Mouse (Mus musculus) neural tube, embryonic 14.5 days (tissue): ENCODE data around the gene Rinl. TPM values are rescaled to one million over a fixed set of nuclear protein-coding genes. Genes with fewer than 3 reads are reported as not detected.

Experiments
- ATAC-seq: fragments of 200-750 bp; cut with Nextera tagmentation; 2 replicates; pipeline ENCODE4 v1.8.0; 2017; ENCODE audit warnings: low read depth, mild to moderate bottlenecking, moderate TSS enrichment, moderate library complexity
- H3K27ac ChIP-seq: fragments of 300-500 bp; sonication (generic); 2 replicates; pipeline ENCODE4 v1.5.1; 2014; ENCODE audit warnings: low read depth, mild to moderate bottlenecking, control low read depth, low read length, moderate library complexity, mixed read lengths
- H3K27me3 ChIP-seq: fragments of 300-500 bp; sonication (generic); 2 replicates; pipeline ENCODE4 v1.6.1; 2014; ENCODE audit warnings: low read length; ENCODE audit not compliant: control insufficient read depth, insufficient read depth
- H3K36me3 ChIP-seq: fragments of 300-500 bp; sonication (generic); 2 replicates; pipeline ENCODE4 v1.6.1; 2014; ENCODE audit warnings: low read length, mixed read lengths; ENCODE audit not compliant: control insufficient read depth, insufficient read depth
- H3K4me1 ChIP-seq: fragments of 300-500 bp; sonication (generic); 2 replicates; pipeline ENCODE4 v1.6.1; 2014; ENCODE audit warnings: low read length; ENCODE audit not compliant: control insufficient read depth, insufficient read depth
- H3K4me2 ChIP-seq: fragments of 300-500 bp; sonication (generic); 2 replicates; pipeline ENCODE4 v1.6.1; 2014; ENCODE audit warnings: mild to moderate bottlenecking, low read depth, low read length, control low read depth
- H3K4me3 ChIP-seq: fragments of 300-500 bp; sonication (generic); 2 replicates; pipeline ENCODE4 v1.5.1; 2014; ENCODE audit warnings: low read depth, low read length, control low read depth, mixed read lengths
- H3K9ac ChIP-seq: fragments of 300-500 bp; sonication (generic); replicated peaks from 2 replicates; pipeline ENCODE4 v1.6.1; 2014; ENCODE audit warnings: low read depth, mild to moderate bottlenecking, control low read depth, low read length, mixed read lengths
- H3K9me3 ChIP-seq: fragments of 300-500 bp; sonication (generic); 2 replicates; pipeline ENCODE4 v1.6.1; 2016; ENCODE audit warnings: low read length; ENCODE audit not compliant: control insufficient read depth
- WGBS: fragments of 180-500 bp; shearing (Covaris S2); extraction: QIAGEN DNeasy Blood & Tissue Kit; methylation state at CpG from one replicate; pipeline ENCODE4 v1.1.7; 2014; 5-methylcytosine and 5-hydroxymethylcytosine counted together
- polyA plus RNA-seq: library from polyadenylated mRNA; unstranded; fragments of >200 nt; fragmentation: Nextera tagmentation; extraction: Ambion mirVana; gene quantifications from 2 replicates; pipeline ENCODE4 v1.2.1, GENCODE M21; 2014

Gene Rinl
- polyA plus RNA-seq, 1 experiment from 2014 or later = 1.6 TPM

DNA sequence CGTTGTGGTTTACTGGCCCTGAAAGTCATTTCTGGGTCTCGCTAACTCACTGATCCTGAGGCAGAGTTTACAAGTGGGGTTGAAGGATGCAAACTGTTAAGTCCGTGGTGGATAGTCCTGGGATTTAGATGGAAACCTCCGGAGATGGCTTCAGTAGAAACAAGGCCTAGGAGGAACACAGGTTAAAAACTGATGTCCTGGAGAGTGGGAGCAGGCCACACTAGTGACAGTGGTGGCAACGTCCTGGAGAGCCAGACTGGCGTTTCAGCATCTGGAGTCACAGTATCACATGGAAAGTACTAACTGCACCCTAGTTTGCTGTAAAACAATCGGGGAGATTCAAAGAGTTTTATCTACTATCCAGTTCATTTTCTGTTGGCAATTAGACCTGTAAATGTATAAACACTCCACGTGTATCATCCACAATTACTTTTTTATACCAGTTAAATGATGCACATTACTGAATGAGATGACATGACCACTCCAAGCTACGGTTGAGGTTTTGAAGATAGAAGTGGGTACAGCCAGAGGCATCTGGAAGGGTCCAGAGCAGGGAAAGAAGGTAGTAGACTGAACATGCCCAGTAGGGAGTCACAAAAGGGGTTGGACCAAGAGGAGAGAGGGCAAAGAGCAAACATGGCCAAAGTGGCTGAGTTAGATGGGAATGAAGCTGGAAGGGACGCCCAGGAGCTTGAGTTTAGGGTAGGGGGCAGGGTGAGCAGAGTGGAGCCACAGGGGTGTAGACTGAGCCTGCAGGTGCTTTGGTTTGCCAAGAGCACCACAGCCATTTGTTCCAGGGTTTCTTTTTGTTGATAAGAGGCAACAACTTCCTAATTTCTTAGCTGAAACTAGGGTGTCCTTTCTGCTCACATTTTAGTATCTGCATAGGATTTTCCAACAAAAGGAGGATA lies 34.5 kb downstream of the Rinl start:
- ATAC-seq = no peak
- H3K27ac ChIP-seq = no peak overlapping the region
- H3K9ac ChIP-seq = no peak overlapping the region
- no peaks in the 10 kb centered on the region for H3K9me3 ChIP-seq
- 62% methylated on average over 10 of the region's 10 CpGs for WGBS
- H3K27me3 ChIP-seq = no peaks in the 10 kb centered on the region
- H3K4me1 ChIP-seq = peaks cover 13% of the 10 kb centered on the region; the same call in 1 of the 2 replicates
- H3K4me2 ChIP-seq = no peak overlapping the region
- H3K4me3 ChIP-seq = no peak overlapping the region
- H3K36me3 ChIP-seq = peaks cover 42% of the 10 kb centered on the region

DNA sequence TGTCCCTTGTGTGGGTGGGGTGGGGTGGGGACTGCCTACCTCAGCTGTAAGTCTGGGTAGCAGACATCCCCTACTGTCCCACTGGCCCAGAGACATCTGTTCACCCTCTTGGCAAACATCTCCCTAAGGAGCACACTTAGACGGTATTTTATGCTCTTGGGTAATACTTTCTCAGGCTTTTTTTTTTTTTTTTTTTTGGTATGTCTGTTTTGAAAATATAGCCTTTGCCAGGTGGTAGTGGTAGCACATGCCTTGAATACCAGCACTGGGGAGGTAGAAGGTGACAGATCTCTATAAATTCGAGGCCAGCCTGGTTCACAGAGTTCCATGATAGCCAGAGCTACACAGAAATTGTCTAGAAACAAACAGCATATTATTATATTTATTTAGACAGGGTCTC lies 35.2 kb downstream of the Rinl start:
- no peak overlapping the region for H3K9ac ChIP-seq
- H3K36me3 ChIP-seq = peaks cover 36% of the 10 kb centered on the region
- no peak overlapping the region for H3K4me3 ChIP-seq
- peaks cover 13% of the 10 kb centered on the region; the same call in 1 of the 2 replicates for H3K4me1 ChIP-seq
- no peak overlapping the region for H3K27ac ChIP-seq
- 44% methylated on average over 2 of the region's 2 CpGs for WGBS
- no peak for ATAC-seq
- H3K9me3 ChIP-seq = no peaks in the 10 kb centered on the region
- no peaks in the 10 kb centered on the region for H3K27me3 ChIP-seq
- no peak overlapping the region for H3K4me2 ChIP-seq

DNA sequence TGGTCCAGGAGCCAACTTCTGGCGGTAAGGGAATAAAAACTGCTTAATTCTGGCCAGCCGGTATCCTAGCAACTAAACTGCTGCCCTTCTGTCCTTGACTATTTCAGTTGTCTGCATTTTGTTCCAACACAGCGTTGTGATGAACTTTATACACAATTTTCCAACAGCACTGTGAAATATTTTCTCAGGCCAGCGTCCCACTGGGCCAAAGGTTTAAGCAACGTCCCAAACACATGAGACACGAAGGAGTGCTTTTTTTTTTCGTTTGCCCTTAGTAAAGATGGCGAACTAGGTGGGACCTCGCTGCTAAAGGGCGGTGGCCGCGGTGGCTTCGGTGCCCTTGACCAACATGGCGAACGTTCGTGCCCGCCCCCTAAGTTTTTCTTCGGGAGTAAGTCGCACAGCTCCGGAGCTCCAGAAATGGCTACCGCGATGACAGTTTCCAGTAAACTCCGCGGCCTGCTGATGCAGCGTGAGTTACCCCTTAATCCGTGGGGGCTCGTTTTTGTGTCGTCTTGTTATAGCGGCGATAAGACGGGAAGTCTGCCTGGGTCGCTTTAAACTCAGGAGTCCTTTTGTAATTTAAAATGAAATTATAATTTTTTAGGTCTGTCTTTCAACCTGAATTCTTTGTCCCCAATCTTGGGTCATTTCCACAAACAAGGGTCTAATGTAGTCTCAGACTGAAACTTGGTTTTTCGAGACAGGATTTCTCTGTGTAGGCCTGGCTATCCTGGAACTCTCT lies 36.3 kb downstream of the Rinl start, which contains the start of gene Ech1:
Gene Ech1 (plus strand): TSS at position 277 of the 745 bp plus-strand sequence.
- peaks cover 26% of the 10 kb centered on the region for H3K36me3 ChIP-seq
- peak; percentile 81 for ATAC-seq
- peak within 1 kb of the TSS; percentile 46 for H3K4me3 ChIP-seq
- H3K27ac ChIP-seq = peak within 1 kb of the TSS; percentile 74
- 3% methylated on average over 33 of the region's 33 CpGs for WGBS
- peak within 1 kb of the TSS; percentile 54 for H3K9ac ChIP-seq
- H3K27me3 ChIP-seq = no peaks in the 10 kb centered on the region
- peak within 1 kb of the TSS; percentile 66 for H3K4me2 ChIP-seq
- no peaks in the 10 kb centered on the region for H3K9me3 ChIP-seq
- peaks cover 13% of the 10 kb centered on the region; the same call in 1 of the 2 replicates for H3K4me1 ChIP-seq

DNA sequence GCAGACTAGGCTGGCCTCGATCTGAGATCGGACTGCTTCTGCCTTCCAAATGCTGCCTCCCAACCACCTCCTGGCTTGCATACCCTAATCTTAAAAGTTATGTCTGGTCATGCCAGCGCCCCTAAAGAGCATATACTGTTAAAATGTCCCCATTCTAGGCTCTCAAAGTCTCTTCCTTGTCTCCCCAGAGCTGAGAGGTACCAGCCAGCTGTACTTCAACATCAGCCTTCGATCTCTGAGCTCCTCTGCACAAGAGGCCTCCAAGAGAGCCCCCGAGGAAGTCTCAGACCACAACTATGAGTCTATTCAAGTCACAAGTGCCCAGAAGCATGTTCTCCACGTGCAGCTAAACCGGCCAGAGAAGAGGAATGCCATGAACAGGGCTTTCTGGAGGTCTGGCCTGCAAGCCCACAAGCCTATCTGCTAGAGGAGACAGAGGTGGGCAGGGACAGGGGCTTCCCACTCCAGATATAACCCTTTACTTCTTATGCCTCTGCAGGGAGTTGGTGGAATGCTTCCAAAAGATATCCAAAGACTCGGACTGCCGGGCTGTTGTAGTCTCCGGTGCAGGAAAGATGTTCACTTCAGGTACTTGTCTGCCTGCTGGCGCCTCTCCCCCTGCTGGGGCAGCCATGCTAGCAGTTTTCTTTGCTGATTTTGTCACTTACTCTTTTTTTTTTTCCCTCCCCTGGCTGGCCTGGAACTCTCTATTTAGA lies 37.1 kb downstream of the Rinl start:
- H3K27ac ChIP-seq = peak overlapping the region; percentile 74; the same call in 1 of the 2 replicates
- peak overlapping the region; percentile 66 for H3K4me2 ChIP-seq
- H3K4me3 ChIP-seq = peak overlapping the region; percentile 46
- H3K4me1 ChIP-seq = peaks cover 11% of the 10 kb centered on the region; the same call in 1 of the 2 replicates
- no peaks in the 10 kb centered on the region for H3K27me3 ChIP-seq
- H3K9ac ChIP-seq = peak overlapping the region; percentile 54
- no peaks in the 10 kb centered on the region for H3K9me3 ChIP-seq
- no peak for ATAC-seq
- 64% methylated on average over 11 of the region's 11 CpGs for WGBS
- peaks cover 18% of the 10 kb centered on the region for H3K36me3 ChIP-seq

DNA sequence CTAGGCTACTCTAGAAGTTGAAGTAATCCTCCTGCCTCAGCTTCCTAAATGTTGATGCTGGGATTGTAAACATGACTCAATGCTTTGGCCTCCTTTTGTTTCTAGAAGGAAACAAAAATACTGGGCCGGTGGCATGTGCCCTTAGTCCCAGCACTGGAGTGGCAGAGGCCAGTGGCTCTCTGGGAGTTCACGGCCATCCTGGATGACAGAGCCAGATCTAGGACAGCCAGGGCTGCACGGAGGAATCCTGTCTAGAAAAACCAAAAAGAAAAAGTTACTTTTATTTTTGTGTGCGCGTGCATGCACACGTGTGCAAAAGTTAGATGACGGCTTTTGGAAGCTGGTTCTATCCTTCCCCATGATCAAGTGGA lies 37.6 kb downstream of the Rinl start:
- peaks cover 13% of the 10 kb centered on the region for H3K36me3 ChIP-seq
- no peaks in the 10 kb centered on the region for H3K27me3 ChIP-seq
- ATAC-seq = no peak
- WGBS = 93% methylated on average over 7 of the region's 7 CpGs
- H3K27ac ChIP-seq = no peak overlapping the region
- no peak overlapping the region for H3K4me3 ChIP-seq
- 0 out of 2 replicates have a peak overlapping the region, but pooled peaks have one; percentile 66 for H3K4me2 ChIP-seq
- peaks cover 11% of the 10 kb centered on the region; the same call in 1 of the 2 replicates for H3K4me1 ChIP-seq
- H3K9me3 ChIP-seq = no peaks in the 10 kb centered on the region
- H3K9ac ChIP-seq = no peak overlapping the region

DNA sequence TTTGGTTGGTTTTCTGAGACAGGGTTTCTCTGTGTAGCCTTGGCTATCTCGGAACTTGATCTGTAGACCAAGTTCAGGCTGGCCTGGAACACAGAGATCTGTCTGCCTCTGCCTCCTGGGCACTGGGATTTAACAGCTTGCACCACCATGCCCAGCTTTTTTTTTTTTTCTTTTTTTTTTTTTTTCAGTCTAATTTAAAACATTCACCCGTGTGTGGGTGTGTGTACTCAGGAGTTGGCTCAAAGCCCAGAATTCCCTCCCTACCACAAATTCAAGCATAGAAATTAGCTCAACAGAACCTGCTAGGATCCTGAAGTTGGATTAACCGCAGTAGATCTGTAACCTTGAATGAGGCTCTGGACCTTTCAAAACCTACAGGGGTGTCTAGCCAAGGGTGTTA lies 38.6 kb downstream of the Rinl start:
- Histone ChIP-seq H3K27me3 (no peaks in the 10 kb centered on the region), H3K9me3 (no peaks in the 10 kb centered on the region), H3K36me3 (peaks cover 4% of the 10 kb centered on the region), H3K4me1 (peaks cover 11% of the 10 kb centered on the region; the same call in 1 of the 2 replicates), H3K4me2 (no peak overlapping the region), H3K4me3 (no peak overlapping the region), H3K27ac (no peak overlapping the region), H3K9ac (no peak overlapping the region)
- 58% methylated on average over 3 of the region's 3 CpGs for WGBS
- no peak for ATAC-seq

DNA sequence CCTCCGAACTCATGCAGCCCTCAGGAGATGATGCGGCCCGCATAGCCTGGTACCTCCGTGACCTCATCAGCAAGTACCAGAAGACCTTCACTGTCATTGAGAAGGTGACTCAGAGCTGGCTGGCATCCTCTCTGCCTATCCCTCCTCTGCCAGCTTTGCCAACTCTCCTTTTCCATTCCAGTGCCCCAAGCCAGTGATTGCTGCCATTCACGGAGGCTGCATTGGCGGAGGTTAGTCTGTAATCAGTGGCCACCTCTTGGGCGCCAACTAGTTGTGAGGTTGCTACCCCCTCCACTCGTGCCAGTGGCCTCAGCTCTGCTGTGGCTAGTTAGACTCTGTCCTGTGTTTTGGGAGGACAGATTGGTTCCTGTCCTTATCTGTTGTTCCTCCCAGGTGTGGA lies 41.1 kb downstream of the Rinl start:
- Histone ChIP-seq H3K4me2 (no peak overlapping the region), H3K9me3 (no peaks in the 10 kb centered on the region), H3K27me3 (no peaks in the 10 kb centered on the region), H3K36me3 (no peaks in the 10 kb centered on the region; the same call in 1 of the 2 replicates), H3K27ac (no peak overlapping the region), H3K9ac (no peak overlapping the region), H3K4me3 (no peak overlapping the region), H3K4me1 (peaks cover 7% of the 10 kb centered on the region; the same call in 1 of the 2 replicates)
- ATAC-seq = no peak
- WGBS = 96% methylated on average over 8 of the region's 8 CpGs

DNA sequence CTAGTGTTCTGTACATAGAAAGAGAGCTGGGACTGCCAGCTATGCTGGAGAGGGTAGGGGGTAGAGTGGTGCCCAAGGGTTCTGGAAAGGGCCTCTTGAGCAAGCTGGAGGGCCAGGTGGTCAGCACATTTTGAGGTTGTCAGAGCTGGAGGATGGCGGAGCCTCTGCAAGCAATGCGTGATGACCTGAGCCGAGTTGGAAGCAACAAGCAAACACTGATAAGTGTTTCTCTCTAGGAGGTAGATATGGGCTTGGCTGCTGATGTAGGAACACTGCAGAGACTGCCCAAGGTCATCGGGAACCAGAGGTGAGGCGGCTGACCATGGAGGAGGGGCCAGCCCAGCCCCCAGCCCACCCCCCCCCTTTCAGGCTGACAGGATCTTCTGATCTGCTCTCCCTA lies 42.2 kb downstream of the Rinl start:
- WGBS = 93% methylated on average over 5 of the region's 5 CpGs
- no peak overlapping the region for H3K27ac ChIP-seq
- ATAC-seq = no peak

More for the DNA sequence above, 42.2 kb downstream of the Rinl start:
- Histone ChIP-seq H3K4me2 (no peak overlapping the region), H3K9me3 (no peaks in the 10 kb centered on the region), H3K27me3 (no peaks in the 10 kb centered on the region), H3K4me3 (no peak overlapping the region), H3K36me3 (no peaks in the 10 kb centered on the region; the same call in 1 of the 2 replicates), H3K9ac (no peak overlapping the region), H3K4me1 (peaks cover 1% of the 10 kb centered on the region; the same call in 1 of the 2 replicates)
